Mouse (Mus musculus) right cerebral cortex, postnatal 14 days (tissue): ENCODE data around the gene 6430571L13Rik.

Experiments
- DNase-seq: peaks from one replicate; pipeline ENCODE4 v3.0.0; 2022

The 6430571L13Rik gene

GRCm38 (mm10) chr9:107307099-107307872, 33.1 kb upstream of the 6430571L13Rik start:
- DNase-seq: no peak

- DNase-seq: no peak
These were observed 32.5 kb upstream of the 6430571L13Rik start for GRCm38 (mm10) chr9:107307886-107308285.

- no peak for DNase-seq
These were observed 31.9 kb upstream of the 6430571L13Rik start for GRCm38 (mm10) chr9:107308346-107309000.

DNA sequence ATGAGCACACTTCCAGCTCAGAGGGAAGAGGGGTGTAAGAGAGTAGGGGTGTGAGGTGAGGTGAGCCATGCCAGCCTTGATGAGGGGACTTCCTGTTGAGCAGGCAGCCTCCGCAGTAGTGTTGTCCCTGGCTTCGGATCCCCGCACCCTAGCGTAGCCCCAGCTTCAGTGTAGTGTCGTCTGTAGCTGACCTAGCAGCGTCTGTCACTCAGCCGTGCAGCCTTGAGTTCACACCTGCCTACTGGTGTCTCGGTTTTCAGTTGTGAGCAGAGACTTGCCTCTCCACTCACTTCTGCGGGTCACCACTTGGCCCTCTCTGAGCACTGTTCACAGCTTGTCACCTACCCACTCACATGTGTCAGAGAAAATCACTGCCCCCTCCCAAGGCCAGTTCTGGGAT, 31.2 kb upstream of the 6430571L13Rik start:
- no peak for DNase-seq

GRCm38 (mm10) chr9:107309600-107309999, 30.8 kb upstream of the 6430571L13Rik start:
- no peak for DNase-seq

GRCm38 (mm10) chr9:107312811-107313584, 27.4 kb upstream of the 6430571L13Rik start:
- no peak for DNase-seq

DNA sequence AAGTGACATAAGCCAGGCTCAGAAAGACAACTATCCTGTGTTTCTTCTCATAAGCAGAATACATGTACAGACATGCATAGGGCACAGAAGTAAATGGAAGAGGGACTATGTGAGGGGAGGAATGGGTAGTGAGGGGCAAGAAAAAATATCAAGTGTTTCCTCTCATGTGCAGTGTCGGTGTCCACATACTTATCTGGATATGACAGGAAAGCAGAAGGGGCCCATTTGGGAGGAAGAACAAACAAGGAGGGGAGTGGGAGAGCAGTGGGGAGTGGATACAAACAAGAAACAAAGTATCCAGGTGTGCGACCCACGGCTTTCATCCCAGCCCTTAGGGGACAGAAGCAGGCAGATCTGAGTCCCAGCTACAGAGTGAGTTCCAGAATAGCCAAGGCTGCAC, 26.5 kb upstream of the 6430571L13Rik start:
- DNase-seq: no peak

GRCm38 (mm10) chr9:107315791-107316190, 24.6 kb upstream of the 6430571L13Rik start:
- no peak for DNase-seq

GRCm38 (mm10) chr9:107322461-107323050, 17.8 kb upstream of the 6430571L13Rik start:
- DNase-seq: no peak

GRCm38 (mm10) chr9:107323558-107323957, 16.8 kb upstream of the 6430571L13Rik start:
- DNase-seq: no peak

GRCm38 (mm10) chr9:107324799-107325561, 15.4 kb upstream of the 6430571L13Rik start:
- no peak for DNase-seq

GRCm38 (mm10) chr9:107325904-107326303, 14.5 kb upstream of the 6430571L13Rik start:
- no peak for DNase-seq

DNA sequence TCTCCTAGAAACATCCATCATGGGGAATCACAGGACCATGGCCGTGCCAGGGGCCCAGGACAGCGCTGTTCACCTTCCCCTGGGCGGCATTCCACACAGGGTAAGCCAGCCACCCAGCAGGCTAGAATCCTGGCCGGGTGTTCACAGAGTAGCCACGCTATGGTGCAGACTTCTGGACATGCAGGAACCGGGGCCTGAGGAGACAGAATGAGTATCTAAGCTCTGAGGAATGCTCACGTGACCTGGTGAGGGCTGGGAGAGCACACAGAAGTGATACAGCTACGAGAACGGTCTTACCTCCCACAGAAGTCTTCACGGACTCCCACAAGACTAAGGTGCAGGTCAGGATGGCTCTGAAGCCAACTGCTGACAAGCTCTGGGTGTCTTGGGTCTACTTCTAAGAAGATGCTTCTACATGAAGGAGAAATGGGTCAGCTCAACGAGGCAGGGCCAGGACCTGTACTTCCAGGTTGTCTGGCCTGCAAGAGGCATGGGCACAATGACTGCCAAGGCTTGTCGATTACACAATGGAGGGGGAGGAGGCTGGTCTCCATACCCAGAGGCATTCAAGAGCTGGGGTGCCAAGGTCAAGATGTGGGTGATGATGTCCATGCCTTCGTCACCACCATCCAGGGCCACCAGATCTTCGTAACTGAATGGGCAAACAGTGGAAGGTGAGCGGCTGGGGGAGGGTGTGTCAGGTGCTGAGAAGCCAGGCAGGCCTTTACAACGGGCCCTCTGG, 12.4 kb upstream of the 6430571L13Rik start:
- DNase-seq: no peak

DNA sequence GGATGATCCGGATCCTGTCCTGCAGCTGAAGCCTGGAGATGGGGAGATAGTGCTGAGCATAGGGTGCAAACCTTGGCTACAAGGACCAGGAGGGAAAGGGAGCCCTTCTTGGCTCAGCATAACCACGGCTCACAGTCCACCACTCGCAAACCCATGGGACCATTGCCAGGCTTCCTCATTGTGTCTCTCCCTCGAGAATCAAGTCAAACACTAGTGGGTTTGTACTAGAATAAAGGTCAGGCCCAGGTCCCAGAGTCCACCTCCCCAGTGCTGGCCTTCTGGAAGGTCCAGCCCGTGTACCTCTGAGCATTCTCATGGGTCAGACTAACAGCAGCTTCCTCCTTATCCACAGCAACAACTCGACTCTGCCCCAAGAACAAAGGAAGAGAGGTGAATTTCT, 9.6 kb upstream of the 6430571L13Rik start:
- DNase-seq: no peak

DNA sequence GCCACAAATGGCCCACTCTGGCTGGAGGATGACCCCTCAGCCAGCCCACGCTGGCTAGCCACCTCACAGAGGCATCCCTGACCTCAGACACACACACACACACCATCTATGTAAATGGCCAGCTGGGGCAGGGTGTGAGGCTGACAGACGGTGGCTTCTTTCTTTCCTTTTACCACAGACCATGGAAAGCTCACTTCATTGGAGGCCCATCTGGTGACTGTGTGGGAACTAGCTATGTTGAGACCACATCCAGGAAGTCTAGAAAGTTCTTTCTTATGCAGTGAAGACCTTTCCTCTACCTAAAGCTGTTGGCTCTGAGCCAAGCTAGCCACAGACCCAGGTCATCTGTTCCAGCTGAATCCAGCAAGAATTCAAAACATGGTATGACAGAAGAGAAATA, 6.7 kb upstream of the 6430571L13Rik start:
- DNase-seq: no peak

GRCm38 (mm10) chr9:107334356-107334755, 6.0 kb upstream of the 6430571L13Rik start:
- DNase-seq: no peak

DNA sequence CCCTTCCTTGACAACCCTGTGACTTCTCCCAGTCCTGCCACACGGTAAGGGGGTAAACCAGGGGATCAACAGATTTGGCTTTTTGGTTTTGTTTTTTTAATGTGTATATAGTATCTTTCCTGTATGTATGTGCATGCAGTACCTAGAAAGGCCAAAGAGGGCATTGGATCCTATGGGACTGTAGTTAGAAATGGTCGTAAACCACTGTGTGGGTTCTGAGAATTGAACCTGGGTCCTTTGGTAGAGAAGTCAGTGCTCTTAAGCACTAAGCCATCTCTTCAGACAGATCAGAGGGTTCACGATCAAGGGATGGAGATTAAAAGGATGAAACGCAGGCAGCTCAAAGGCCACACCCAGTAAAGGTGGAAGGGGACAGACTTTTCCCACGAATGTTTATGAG, 5.4 kb upstream of the 6430571L13Rik start:
- DNase-seq: no peak

DNA sequence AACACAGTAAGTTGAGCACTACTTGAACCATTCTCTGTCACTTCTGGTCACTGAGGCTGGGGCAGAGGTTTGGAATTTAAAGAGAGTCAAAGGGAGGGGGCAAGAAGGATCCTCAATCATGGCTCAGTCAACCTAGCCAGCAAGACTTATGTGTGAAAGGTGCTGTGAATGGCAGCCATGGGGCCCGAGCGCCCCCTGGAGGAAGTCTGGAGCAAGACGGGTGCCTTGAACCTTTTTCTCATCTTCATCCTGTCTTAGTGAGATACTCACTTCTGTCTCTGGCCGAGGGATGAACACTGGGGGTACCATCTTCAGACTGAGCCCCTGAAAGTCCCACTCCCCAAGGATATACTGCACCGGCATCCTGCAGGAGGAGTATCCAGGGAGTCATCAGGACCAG, 4.5 kb upstream of the 6430571L13Rik start:
- DNase-seq: peak; percentile 51

- DNase-seq: no peak
These were observed 4.0 kb upstream of the 6430571L13Rik start for GRCm38 (mm10) chr9:107336386-107336785.

DNA sequence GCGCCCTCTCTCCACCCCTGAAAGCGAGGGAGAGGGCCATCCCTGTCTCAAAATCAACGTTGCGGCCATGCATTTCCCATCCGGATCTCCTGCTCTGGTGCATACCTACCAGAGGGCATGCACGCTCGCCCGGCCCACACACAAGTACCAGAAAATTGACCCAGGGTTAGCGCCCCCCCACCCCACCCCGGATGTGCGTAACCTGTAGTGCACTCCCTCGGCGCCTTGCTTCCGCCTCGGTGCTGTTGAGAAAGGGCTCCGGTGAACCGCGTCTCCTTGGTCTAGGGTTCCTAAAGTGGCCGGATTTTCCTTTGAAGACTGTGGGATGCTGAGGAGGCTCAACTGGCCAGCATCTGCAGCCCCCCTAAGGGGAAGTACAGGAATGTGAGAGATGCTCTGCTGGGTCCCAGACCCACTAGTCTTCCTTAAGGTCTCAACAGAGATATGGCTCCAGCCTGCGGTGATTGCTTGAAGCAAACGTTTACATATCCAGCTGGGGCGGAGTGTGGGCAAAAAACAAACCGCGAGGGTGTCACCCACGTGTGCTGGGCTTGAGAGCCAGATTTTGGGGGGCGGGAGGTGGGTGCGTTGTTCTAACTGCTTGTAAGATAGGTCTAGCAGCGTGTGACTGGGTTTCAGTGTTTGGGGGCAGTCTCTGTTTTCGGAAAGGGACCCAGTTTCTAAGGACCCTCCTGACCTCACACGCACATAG, 2.1 kb upstream of the 6430571L13Rik start, which contains the start of gene Hemk1:
Gene Hemk1, minus strand, starts transcription at position 179 of the 712 bp plus-strand sequence.
- peak; percentile 82 for DNase-seq
